Mouse (Mus musculus): ENCODE results near the gene Ctcf. TPM values are rescaled to one million over a fixed set of nuclear protein-coding genes. Genes with fewer than 3 reads are reported as not detected.
A peak's percentile ranks its signal among the peaks of the same experiment; 100 is the strongest.

The Ctcf gene
- polyA plus RNA-seq, 1 experiment: 37.1 TPM

GRCm38 (mm10) chr8:105699488-105700215, 63.3 kb downstream of the Ctcf start:
- DNase-seq (ENCODE audit: extremely low spot score in 1 of 2, low spot score in 1 of 2): no peak

DNA sequence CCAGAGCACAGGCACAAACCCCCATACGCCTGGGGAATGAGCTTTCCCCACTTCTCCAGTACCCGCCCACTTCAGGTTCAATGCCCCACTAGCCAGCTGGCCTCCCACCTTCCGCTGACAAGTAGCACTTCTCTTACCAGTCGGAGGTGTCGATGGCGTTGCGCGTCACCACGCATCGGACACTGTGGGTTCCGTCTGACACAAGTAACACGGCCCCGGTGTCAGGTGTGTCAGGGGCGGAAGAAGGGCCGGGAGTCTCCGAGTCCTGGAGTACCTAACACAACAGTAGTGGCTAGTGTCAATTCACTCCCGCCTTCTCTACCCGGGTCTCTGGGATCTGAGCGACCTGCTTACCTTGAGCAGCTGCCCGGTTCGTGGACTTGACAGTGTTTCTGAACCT, 64.2 kb downstream of the Ctcf start:
- DNase-seq (ENCODE audit: extremely low spot score in 1 of 2, low spot score in 1 of 2): peak; percentile 59 to 73

DNA sequence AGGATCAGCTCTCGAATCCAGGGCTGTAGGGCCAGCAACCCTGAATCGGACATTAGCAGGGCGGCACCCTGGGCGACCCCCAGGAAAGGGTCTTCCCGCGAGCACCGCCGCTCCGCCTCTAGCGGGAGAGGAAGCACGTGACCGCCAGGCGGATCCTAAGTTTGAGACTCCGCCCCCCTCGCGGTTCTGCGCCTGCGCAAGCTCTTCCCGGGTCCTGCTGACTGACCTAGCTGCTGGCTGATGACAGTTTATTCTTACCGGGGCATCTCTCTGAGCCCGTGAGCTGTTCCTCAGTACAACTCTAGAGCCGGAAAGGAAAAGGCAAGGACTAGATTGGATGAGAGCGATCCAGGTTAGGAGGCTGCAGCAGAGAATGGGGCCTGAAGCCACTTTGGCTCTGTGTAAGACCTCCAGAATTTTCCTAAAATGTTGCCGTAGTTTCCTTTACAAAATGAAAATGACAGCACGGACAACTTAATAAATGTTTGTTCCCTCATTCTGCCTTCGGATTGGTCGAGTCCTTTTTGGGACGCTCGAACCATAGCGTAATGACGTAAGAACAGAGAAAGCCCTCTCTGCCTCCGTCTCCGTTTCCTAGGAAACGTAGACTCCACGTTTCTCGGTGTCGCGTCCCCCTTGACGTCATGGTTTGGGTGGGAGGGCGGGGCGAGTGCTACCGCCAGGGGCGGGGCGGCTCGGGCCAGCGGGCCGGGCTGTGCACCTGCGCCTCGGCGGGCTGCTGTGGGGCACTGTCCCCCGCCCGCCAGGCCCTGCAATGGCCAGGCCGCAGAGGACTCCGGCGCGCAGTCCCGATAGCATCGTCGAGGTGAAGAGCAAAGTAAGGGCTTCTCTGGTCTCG, 64.8 kb downstream of the Ctcf start, which contains the start of the genes Acd and Pard6a:
Gene Acd (minus strand): TSS at position 137 of the 859 bp plus-strand sequence.
Gene Pard6a (plus strand): TSS at position 183 of the 859 bp plus-strand sequence.
- peak; percentile 87 to 97 for DNase-seq (ENCODE audit: extremely low spot score in 1 of 2, low spot score in 1 of 2)

GRCm38 (mm10) chr8:105702001-105702401, 65.6 kb downstream of the Ctcf start:
- DNase-seq (ENCODE audit: extremely low spot score in 1 of 2, low spot score in 1 of 2): no peak

GRCm38 (mm10) chr8:105702731-105703415, 66.5 kb downstream of the Ctcf start:
- no peak for DNase-seq (ENCODE audit: extremely low spot score in 1 of 2, low spot score in 1 of 2)

DNA sequence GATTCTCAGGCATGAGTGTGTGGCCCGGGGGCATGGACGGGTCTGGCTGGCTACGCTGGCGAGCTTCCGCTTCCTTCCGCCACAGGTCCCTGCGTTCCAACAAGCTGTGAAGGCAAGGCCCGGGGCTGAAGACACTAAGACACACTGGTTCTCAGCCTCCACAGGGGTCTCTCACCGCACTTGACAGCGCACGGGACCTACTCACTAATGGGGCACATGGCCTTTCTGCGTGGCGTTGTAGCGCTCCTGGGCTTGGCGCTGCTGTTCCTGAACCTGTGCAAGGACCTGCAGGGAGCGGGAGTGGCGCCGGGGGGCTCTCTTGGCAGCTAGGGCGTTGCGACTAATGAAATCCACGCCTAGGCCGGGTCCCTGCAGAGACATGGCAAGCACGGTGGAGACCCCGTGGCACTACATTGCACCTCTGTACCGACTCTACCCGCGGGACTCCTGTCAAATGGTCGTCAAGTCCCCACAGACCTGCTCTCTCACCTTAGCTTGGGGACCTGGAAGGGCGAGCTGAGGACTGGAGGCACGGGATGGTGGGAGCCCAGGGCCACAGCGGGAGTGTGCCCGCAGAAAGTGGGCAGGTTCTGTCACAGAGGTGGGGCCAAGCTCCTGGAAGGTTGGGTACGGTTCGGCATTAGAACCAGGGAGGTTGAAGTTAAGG, 67.9 kb downstream of the Ctcf start:
- DNase-seq (ENCODE audit: extremely low spot score in 1 of 2, low spot score in 1 of 2): no peak

DNA sequence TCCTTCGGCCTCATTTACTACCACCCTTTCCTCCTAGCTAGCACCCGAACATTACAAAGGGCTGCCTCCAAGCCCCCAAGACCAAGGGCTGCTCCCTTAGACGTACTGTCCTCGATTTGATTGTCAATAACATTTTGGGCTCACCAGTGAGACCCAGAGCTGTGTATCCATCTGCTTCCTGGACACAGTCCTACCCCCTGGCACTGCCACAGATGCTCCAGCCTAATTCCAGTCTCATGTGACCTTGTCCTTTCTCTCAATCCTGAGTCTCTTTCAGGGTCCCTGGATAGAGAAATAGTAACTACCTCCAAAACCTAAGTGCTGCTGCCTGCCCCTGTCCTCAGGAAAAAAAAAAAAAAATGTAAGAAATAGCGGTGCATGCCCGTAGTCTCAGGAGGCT, 68.6 kb downstream of the Ctcf start:
- DNase-seq (ENCODE audit: extremely low spot score in 1 of 2, low spot score in 1 of 2): no peak

GRCm38 (mm10) chr8:105706426-105706825, 70.1 kb downstream of the Ctcf start:
- no peak for DNase-seq (ENCODE audit: extremely low spot score in 1 of 2, low spot score in 1 of 2)

- DNase-seq (ENCODE audit: extremely low spot score in 1 of 2, low spot score in 1 of 2): peak; percentile 88 to 95
These were observed 71.4 kb downstream of the Ctcf start, which contains the start of the genes 4933405L10Rik and Enkd1 for GRCm38 (mm10) chr8:105707498-105708403. Gene 4933405L10Rik (plus strand): TSS chr8:105707655. Gene Enkd1 (minus strand): TSS chr8:105708210.

DNA sequence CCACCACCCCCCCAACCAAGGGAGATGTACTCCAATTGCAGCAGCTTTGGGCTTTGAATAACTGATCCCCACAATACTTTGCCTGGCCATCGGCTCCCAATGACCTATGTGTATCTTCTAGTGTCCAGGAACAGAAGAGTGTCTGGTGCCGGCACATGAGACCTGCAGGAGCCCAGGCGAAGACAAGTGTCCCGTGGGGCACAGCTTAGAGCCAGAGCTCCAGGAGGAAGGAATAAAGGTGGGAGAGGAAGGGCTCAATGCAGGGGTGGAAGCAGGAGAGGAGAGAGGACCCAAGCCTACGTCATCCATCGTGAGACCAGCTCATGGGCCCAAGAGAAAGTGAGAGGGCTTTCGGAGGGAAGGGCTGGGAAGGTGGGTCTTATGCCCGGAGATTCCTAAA, 72.3 kb downstream of the Ctcf start:
- no peak for DNase-seq (ENCODE audit: extremely low spot score in 1 of 2, low spot score in 1 of 2)

DNA sequence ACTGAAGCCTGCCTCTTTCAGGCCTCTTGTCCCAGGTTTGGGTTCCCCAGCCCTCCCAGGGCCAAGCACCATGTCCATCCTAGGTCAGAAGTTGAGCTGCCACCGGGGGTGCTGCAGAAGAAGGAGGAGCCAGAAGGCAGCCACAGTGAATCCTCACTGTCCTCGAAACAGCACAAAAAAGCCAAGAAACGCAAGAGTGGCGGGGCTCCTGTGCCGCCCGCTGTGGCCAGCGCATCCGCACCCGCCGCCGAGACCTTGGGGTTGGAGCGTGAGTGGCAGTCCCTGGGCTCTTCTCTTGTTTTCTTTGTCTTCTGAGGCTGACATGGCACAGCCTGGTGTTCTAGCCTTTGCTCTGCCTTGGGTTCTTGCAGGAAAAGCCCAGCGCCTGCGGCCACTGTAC, 72.9 kb downstream of the Ctcf start:
- DNase-seq (ENCODE audit: extremely low spot score in 1 of 2, low spot score in 1 of 2): no peak

DNA sequence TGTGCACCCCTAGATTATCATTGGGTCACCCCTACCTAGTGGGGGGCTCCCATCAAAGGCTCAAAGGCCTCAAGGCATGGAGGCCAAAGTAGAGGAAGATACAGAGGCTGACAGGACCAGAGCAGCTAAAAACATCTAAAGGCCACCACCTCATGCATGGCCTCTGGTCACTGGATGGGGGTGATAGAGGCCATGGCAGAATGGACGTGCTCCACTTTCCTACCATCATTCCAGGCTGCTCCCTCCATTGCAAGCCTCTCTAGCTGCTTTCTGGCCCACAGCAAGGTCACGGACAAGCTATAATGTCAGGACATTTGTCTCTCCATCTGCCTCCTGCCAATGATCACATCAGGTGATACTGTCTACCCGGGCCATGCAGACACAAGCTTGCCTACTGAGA, 75.9 kb downstream of the Ctcf start:
- DNase-seq (ENCODE audit: extremely low spot score in 1 of 2, low spot score in 1 of 2): no peak

DNA sequence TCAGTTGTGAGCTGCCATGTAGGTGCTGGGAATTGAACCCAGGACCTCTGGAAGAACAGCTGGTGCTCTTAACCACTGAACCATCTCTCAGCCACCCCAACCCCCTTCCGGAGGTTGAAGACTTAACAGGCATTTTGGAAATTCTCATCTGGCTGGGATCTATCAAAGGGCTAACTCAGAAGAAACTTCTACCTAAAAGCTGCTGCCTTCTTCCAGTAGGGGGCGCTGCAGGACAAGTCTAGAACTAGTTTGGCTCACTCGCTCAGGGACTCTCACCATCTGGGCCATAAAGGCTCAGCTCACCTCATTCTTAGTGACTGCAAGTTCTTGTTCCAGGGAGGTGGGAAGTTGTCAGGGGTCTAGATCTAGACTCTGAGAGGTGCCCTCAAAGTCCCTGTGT, 77.8 kb downstream of the Ctcf start:
- peak in 1 of 2 experiments; percentile 92 for DNase-seq (ENCODE audit: extremely low spot score in 1 of 2, low spot score in 1 of 2)

DNA sequence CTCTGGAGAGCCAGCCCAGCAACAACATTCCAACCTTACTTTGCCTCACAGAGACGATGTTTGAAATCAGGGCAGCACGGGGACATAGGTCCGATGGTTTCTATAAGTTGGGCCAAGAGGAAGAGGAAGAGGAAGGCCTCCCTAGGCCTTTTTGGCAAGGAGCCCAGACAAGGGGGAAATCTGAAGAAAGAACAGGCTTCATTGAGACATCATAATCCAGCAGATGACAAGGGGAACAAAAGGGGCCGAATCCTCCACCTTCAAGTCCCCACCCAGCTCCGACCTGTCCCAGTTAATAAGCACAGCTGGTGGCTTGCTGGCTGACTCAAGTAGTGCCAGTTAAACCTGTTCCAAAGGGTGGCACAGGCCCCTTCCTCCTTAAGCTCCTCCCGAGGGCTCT, 78.7 kb downstream of the Ctcf start:
- DNase-seq (ENCODE audit: extremely low spot score in 1 of 2, low spot score in 1 of 2): no peak

GRCm38 (mm10) chr8:105716302-105716945, 80.1 kb downstream of the Ctcf start:
- DNase-seq (ENCODE audit: extremely low spot score in 1 of 2, low spot score in 1 of 2): no peak

GRCm38 (mm10) chr8:105719637-105720036, 83.3 kb downstream of the Ctcf start:
- no peak for DNase-seq (ENCODE audit: extremely low spot score in 1 of 2, low spot score in 1 of 2)

DNA sequence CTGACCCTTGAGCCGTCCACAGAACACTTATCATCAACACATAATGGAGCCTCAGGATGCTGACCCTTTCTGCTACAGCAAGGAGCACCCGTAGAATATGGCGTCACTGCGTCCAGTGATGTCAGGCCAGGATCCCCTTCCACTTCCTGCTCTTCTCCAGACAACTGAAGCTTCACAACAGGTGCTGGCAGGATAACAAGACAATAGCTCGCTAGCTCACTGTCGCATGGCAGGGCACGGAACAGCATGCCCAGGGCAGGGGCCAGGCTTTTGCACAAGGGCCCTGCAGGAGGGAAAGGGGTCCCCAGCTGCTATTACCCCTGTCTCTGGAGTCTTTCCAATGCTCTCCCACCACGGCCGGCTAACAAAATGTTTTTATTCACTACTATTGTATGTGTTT, 86.5 kb downstream of the Ctcf start:
- DNase-seq (ENCODE audit: extremely low spot score in 1 of 2, low spot score in 1 of 2): no peak

- no peak for DNase-seq (ENCODE audit: extremely low spot score in 1 of 2, low spot score in 1 of 2)
These were observed 89.4 kb downstream of the Ctcf start for GRCm38 (mm10) chr8:105725726-105726125.
